Mouse (Mus musculus): Measurements from ENCODE around the gene Sirt1.
"Not testable (repeated sequence)": the region's sequence is repeated elsewhere in the genome, so short reads cannot be mapped to it uniquely, and the experiment has no call there.

DNA sequence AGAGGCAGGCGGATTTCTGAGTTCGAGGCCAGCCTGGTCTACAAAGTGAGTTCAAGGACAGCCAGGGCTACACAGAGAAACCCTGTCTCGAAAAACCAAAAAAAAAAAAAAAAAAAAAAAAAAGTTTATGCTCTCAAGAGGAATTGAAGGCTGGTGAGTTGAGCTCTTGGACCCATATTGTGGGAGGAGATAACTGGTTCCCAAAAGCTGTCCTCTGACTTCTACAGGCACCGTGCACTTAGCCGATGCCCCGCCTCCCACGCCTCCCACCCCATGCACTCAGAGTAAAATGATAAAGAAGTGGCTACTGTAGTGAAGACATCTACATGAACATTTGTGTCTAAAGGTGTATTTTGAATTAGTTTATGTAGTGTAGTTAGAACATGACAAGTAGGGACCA, 30.2 kb upstream of the Sirt1 start:
- TF ChIP-seq POLR2A (IDR thresholded peaks at IDR 0.05; ENCODE audit: low read depth, low read length); JUND (conservative IDR thresholded peaks at IDR 0.05; ENCODE audit: low read depth, low read length); CTCF (conservative IDR thresholded peaks at IDR 0.05 in 1 of 2, IDR thresholded peaks at IDR 0.05 in 1 of 2; ENCODE audit: low read depth in 2 of 2, low read length in 2 of 2); GABPA (IDR thresholded peaks at IDR 0.05; ENCODE audit: insufficient replicate concordance, low read depth, low read length): not testable (repeated sequence)

All from CH12.LX (cell line).